Mouse (Mus musculus) C2C12 (cell line): ENCODE measurements around the gene Igfbp7. TPM values are rescaled to one million over a fixed set of nuclear protein-coding genes. Genes with fewer than 3 reads are reported as not detected.
A peak's percentile ranks its signal among the peaks of the same experiment; 100 is the strongest.

Experiments used
- H3K27me3 ChIP-seq: one replicate; pipeline ENCODE4 v1.6.1; 2011; ENCODE audit not compliant: control insufficient read depth, insufficient read depth, insufficient read length
- H3K36me3 ChIP-seq: one replicate; pipeline ENCODE4 v1.6.1; 2011; ENCODE audit not compliant: control insufficient read depth, insufficient read depth
- H3K4me3 ChIP-seq: one replicate; pipeline ENCODE4 v1.5.1; 2011; ENCODE audit warnings: mild to moderate bottlenecking, control low read depth; ENCODE audit not compliant: poor library complexity, insufficient read depth, severe bottlenecking
- H3K79me2 ChIP-seq: one replicate; pipeline ENCODE4 v1.6.1; 2011; ENCODE audit not compliant: control insufficient read depth, insufficient read depth
- H3K79me3 ChIP-seq: one replicate; pipeline ENCODE4 v1.6.1; 2011; ENCODE audit warnings: low read depth, control low read depth
- H3ac ChIP-seq: one replicate; pipeline ENCODE3; 2011; ENCODE audit warnings: low read depth; ENCODE audit not compliant: control insufficient read depth, insufficient read length
- CEBPB ChIP-seq: IDR thresholded peaks from one replicate; pipeline ENCODE4 v1.6.1; 2011; ENCODE audit warnings: low read depth, mild to moderate bottlenecking, control low read depth, moderate library complexity
- CTCF ChIP-seq: IDR thresholded peaks from one replicate; pipeline ENCODE4 v1.5.1; 2011; ENCODE audit not compliant: control insufficient read depth, insufficient read depth, insufficient read length
- FOSL1 ChIP-seq: IDR thresholded peaks from one replicate; pipeline ENCODE4 v1.8.0; 2011; ENCODE audit warnings: mild to moderate bottlenecking, low read length; ENCODE audit not compliant: poor library complexity, insufficient read depth, severe bottlenecking
- MAX ChIP-seq: IDR thresholded peaks from one replicate; pipeline ENCODE4 v1.6.1; 2011; ENCODE audit warnings: mild to moderate bottlenecking, control low read depth
- MYOD1 ChIP-seq: IDR thresholded peaks from one replicate; pipeline ENCODE4 v1.6.1; 2011; ENCODE audit warnings: low read depth; ENCODE audit not compliant: control insufficient read depth, insufficient read length
- MYOG ChIP-seq: IDR thresholded peaks from one replicate; pipeline ENCODE4 v1.6.1; 2011; ENCODE audit not compliant: control insufficient read depth, insufficient read length; ENCODE audit errors: extremely low read depth
- USF1 ChIP-seq: IDR thresholded peaks from one replicate; pipeline ENCODE4 v1.6.1; 2011; ENCODE audit warnings: low read depth, mild to moderate bottlenecking, control low read depth, moderate library complexity
- polyA plus RNA-seq: library from polyadenylated mRNA; unstranded; fragments of >200 nt; fragmentation: generic; extraction: Trizol; gene quantifications from one replicate; pipeline ENCODE4 v1.2.1, GENCODE M21; 2012; ENCODE audit warnings: missing spikeins

Gene Igfbp7
- polyA plus RNA-seq, 1 experiment: 402 TPM

GRCm38 (mm10) chr5:77364443-77365038 is 43.3 kb downstream of the Igfbp7 start:
- Histone ChIP-seq H3K79me2 (peaks cover 58% of the 10 kb centered on the region), H3K36me3 (no peaks in the 10 kb centered on the region), H3K27me3 (no peaks in the 10 kb centered on the region), H3ac (no peak overlapping the region), H3K4me3 (no peak overlapping the region), H3K79me3 (peaks cover 9% of the 10 kb centered on the region)
- no peak for TF ChIP-seq USF1
- TF ChIP-seq FOSL1: no peak
- TF ChIP-seq CTCF: no peak
- TF ChIP-seq MYOD1: no peak
- TF ChIP-seq MAX: no peak
- no peak for TF ChIP-seq MYOG

- no peak overlapping the region for H3ac ChIP-seq
- H3K36me3 ChIP-seq: no peaks in the 10 kb centered on the region
- no peaks in the 10 kb centered on the region for H3K27me3 ChIP-seq
- H3K4me3 ChIP-seq: no peak overlapping the region
- H3K79me2 ChIP-seq: peaks cover 63% of the 10 kb centered on the region
- peaks cover 13% of the 10 kb centered on the region for H3K79me3 ChIP-seq
- no peak for TF ChIP-seq MYOG
- no peak for TF ChIP-seq MAX
- no peak for TF ChIP-seq CEBPB
- TF ChIP-seq MYOD1: no peak
Measured at GRCm38 (mm10) chr5:77363650-77364049, 44.2 kb downstream of the Igfbp7 start.

- Histone ChIP-seq H3K27me3 (no peaks in the 10 kb centered on the region), H3ac (no peak overlapping the region), H3K36me3 (no peaks in the 10 kb centered on the region), H3K79me3 (peaks cover 11% of the 10 kb centered on the region), H3K79me2 (peaks cover 69% of the 10 kb centered on the region), H3K4me3 (no peak overlapping the region)
- no peak for TF ChIP-seq MAX
Measured at GRCm38 (mm10) chr5:77362120-77362519, 45.7 kb downstream of the Igfbp7 start.

- H3K79me2 ChIP-seq: peaks cover 67% of the 10 kb centered on the region
- H3K79me3 ChIP-seq: peaks cover 10% of the 10 kb centered on the region
- TF ChIP-seq CEBPB (no peak), FOSL1 (peak; percentile 13)
- H3K27me3 ChIP-seq: no peaks in the 10 kb centered on the region
- H3K36me3 ChIP-seq: no peaks in the 10 kb centered on the region
- no peak overlapping the region for H3ac ChIP-seq
- no peak overlapping the region for H3K4me3 ChIP-seq
Measured at GRCm38 (mm10) chr5:77361006-77361405, 46.8 kb downstream of the Igfbp7 start.

- no peaks in the 10 kb centered on the region for H3K36me3 ChIP-seq
- H3K4me3 ChIP-seq: no peak overlapping the region
- no peaks in the 10 kb centered on the region for H3K27me3 ChIP-seq
- no peak overlapping the region for H3ac ChIP-seq
- TF ChIP-seq CEBPB: no peak
- H3K79me3 ChIP-seq: peaks cover 6% of the 10 kb centered on the region
- peaks cover 63% of the 10 kb centered on the region for H3K79me2 ChIP-seq
Measured at GRCm38 (mm10) chr5:77359971-77360370, 47.9 kb downstream of the Igfbp7 start.

- H3K79me3 ChIP-seq: peaks cover 6% of the 10 kb centered on the region
- H3K27me3 ChIP-seq: no peaks in the 10 kb centered on the region
- H3K36me3 ChIP-seq: no peaks in the 10 kb centered on the region
- no peak overlapping the region for H3K4me3 ChIP-seq
- H3ac ChIP-seq: peak overlapping the region; percentile 24
- TF ChIP-seq CEBPB (no peak), MAX (no peak), CTCF (no peak), MYOG (no peak), FOSL1 (no peak), MYOD1 (no peak), USF1 (no peak)
- peaks cover 56% of the 10 kb centered on the region for H3K79me2 ChIP-seq
Measured at GRCm38 (mm10) chr5:77358347-77358746, 49.5 kb downstream of the Igfbp7 start.
